19 mouse cellular contexts compared by ENCODE assay signal in genomic region chr14:121563954-121564353, GRCm38 (mm10). TPM values are rescaled to one million over a fixed set of nuclear protein-coding genes. Genes with fewer than 3 reads are reported as not detected.
"Had no signal": no experiment of that assay in that cellular context is flagged by ENCODE, and none has a peak within 500 bp of the region (broad histone marks: within the 10 kb centered on the region; RNA-seq: fewer than 3 reads in every experiment).

No protein-coding gene starts in this region.

- H3K27ac ChIP-seq: kidney, postnatal 0 days; liver, embryonic 13.5 days; neural tube, embryonic 13.5 days; stomach, embryonic 15.5 days had no signal

- H3K4me2 ChIP-seq: liver, embryonic 13.5 days; neural tube, embryonic 13.5 days; stomach, embryonic 15.5 days had no signal

- DNase-seq: kidney, adult 2 months; kidney, postnatal 25 days; liver, embryonic 13.5 days; lung, adult 2 months; lung, postnatal 14 days; lung, postnatal 4 days; right cerebral cortex, postnatal 25 days; spleen, adult 18-20 months; thymus, postnatal 4 days had no signal

- H3K9me3 ChIP-seq: liver, embryonic 13.5 days; neural tube, embryonic 13.5 days; stomach, embryonic 15.5 days had no signal

- H3K9ac ChIP-seq: liver, embryonic 13.5 days; neural tube, embryonic 13.5 days; stomach, embryonic 15.5 days had no signal

- H3K27me3 ChIP-seq: liver, embryonic 13.5 days; neural tube, embryonic 13.5 days; stomach, embryonic 15.5 days had no signal

- H3K4me1 ChIP-seq: liver, embryonic 13.5 days; stomach, embryonic 15.5 days had no signal

- H3K4me3 ChIP-seq: liver, embryonic 13.5 days; myocyte; neural tube, embryonic 13.5 days; stomach, embryonic 15.5 days had no signal

- H3K36me3 ChIP-seq: liver, embryonic 13.5 days had no signal

RNA-seq across cellular contexts. Expression of gene Slc15a1, which starts 58.9 kb away (rescaled TPM):
- total RNA-seq: left cerebral cortex, adult 18-20 months; left cerebral cortex, postnatal 36 days; liver, adult 2 months; megakaryocyte progenitor cell, adult 5-6 weeks; monocyte, adult 5-6 weeks had no signal
- polyA plus RNA-seq: limb, embryonic 11.5 days; liver, adult 2 months; liver, embryonic 13.5 days; myocyte; neural tube, embryonic 13.5 days had no signal
